Mouse (Mus musculus) liver, adult 10 weeks (tissue): Measurements from ENCODE around the gene Poglut1. TPM values are rescaled to one million over a fixed set of nuclear protein-coding genes. Genes with fewer than 3 reads are reported as not detected.

Source experiments
- polyA plus RNA-seq: library from polyadenylated mRNA; stranded (reverse); fragments of 350-450 nt; fragmentation: Illumina TruSeq; extraction: RNeasy Lipid Tissue Mini Kit (QIAGEN cat#74804); gene quantifications from one replicate; pipeline ENCODE4 v1.2.3, GENCODE M21; 2014; ENCODE audit warnings: low read depth, low replicate concordance

Gene Poglut1
- 15.6 TPM for polyA plus RNA-seq

GRCm38 (mm10) chr16:38549479-38550396 lies at the start of gene Poglut1:
Poglut1 (minus strand) TSS chr16:38550258.

GRCm38 (mm10) chr16:38558221-38558748 lies 8.2 kb upstream of the Poglut1 start, which contains the start of gene Tmem39a:
Tmem39a (plus strand) TSS chr16:38558698.

GRCm38 (mm10) chr16:38522129-38523084 lies 27.7 kb downstream of the Poglut1 start, which contains the start of gene Timmdc1:
Timmdc1 (minus strand) TSS chr16:38522663.

Other genes starting within 250 kb of the Poglut1 start
- not detected for gene Maats1, start 208.1 kb downstream of the Poglut1 start, polyA plus RNA-seq
- 58.9 TPM for gene Cox17, start 203.3 kb downstream of the Poglut1 start, polyA plus RNA-seq
- not detected for gene Gm21987, start 203.2 kb downstream of the Poglut1 start, polyA plus RNA-seq
- gene Popdc2, start 188.0 kb downstream of the Poglut1 start, polyA plus RNA-seq: not detected
- 22.8 TPM for gene Pla1a, start 117.1 kb downstream of the Poglut1 start, polyA plus RNA-seq
- 1.6 TPM for gene Adprh, start 97.6 kb downstream of the Poglut1 start, polyA plus RNA-seq
- 0.58 TPM for gene Cd80, start 94.7 kb downstream of the Poglut1 start, polyA plus RNA-seq
- gene Timmdc1, start 27.6 kb downstream of the Poglut1 start, polyA plus RNA-seq: 18.3 TPM
- gene Tmem39a, start 8.4 kb upstream of the Poglut1 start, polyA plus RNA-seq: 20.0 TPM
- gene Arhgap31, start 163.0 kb upstream of the Poglut1 start, polyA plus RNA-seq: 1.9 TPM
- 3.5 TPM for gene B4galt4, start 192.0 kb upstream of the Poglut1 start, polyA plus RNA-seq